Mouse (Mus musculus): ENCODE results near the gene Eif3j1. TPM values are rescaled to one million over a fixed set of nuclear protein-coding genes. Genes with fewer than 3 reads are reported as not detected.

Eif3j1 gene
- polyA plus RNA-seq, 1 experiment from 2014 or later: 12.9 TPM

Small RNA genes lying within 50 kb of the gene (microRNA-seq; reads per million reads assigned to microRNA genes)
- gene Gm47314: not detected

Other genes with a start within 250 kb of the Eif3j1 start
- gene Frmd5, start 221.5 kb upstream of the Eif3j1 start, polyA plus RNA-seq (2016; fragmentation: Nextera tagmentation; extraction: Ambion mirVana): 26.8 and 29.7 TPM in 2 replicates
- 31.6 and 36.0 TPM in 2 replicates for gene Casc4, start 161.6 kb upstream of the Eif3j1 start, polyA plus RNA-seq (2016; fragmentation: Nextera tagmentation; extraction: Ambion mirVana)
- gene Ctdspl2, start 72.5 kb upstream of the Eif3j1 start, polyA plus RNA-seq (2016; fragmentation: Nextera tagmentation; extraction: Ambion mirVana): 48.7 and 49.1 TPM in 2 replicates
- 0.43 and 0.55 TPM in 2 replicates for gene Mageb3, start 72.5 kb upstream of the Eif3j1 start, polyA plus RNA-seq (2016; fragmentation: Nextera tagmentation; extraction: Ambion mirVana)
- gene Spg11, start 89.8 kb downstream of the Eif3j1 start, polyA plus RNA-seq (2016; fragmentation: Nextera tagmentation; extraction: Ambion mirVana): 9.6 and 10.5 TPM in 2 replicates
- 115 and 118 TPM in 2 replicates for gene B2m, start 119.1 kb downstream of the Eif3j1 start, polyA plus RNA-seq (2016; fragmentation: Nextera tagmentation; extraction: Ambion mirVana)
- gene Trim69, start 132.2 kb downstream of the Eif3j1 start, polyA plus RNA-seq (2016; fragmentation: Nextera tagmentation; extraction: Ambion mirVana): not detected in 2 replicates
- not detected in 2 replicates for gene Patl2, start 157.6 kb downstream of the Eif3j1 start, polyA plus RNA-seq (2016; fragmentation: Nextera tagmentation; extraction: Ambion mirVana)
- gene Terb2, start 157.7 kb downstream of the Eif3j1 start, polyA plus RNA-seq (2016; fragmentation: Nextera tagmentation; extraction: Ambion mirVana): not detected in 2 replicates
- gene Sord, start 206.2 kb downstream of the Eif3j1 start, polyA plus RNA-seq (2016; fragmentation: Nextera tagmentation; extraction: Ambion mirVana): 16.7 and 17.4 TPM in 2 replicates